20 mouse cellular contexts compared by ENCODE assay signal in the genomic region with DNA sequence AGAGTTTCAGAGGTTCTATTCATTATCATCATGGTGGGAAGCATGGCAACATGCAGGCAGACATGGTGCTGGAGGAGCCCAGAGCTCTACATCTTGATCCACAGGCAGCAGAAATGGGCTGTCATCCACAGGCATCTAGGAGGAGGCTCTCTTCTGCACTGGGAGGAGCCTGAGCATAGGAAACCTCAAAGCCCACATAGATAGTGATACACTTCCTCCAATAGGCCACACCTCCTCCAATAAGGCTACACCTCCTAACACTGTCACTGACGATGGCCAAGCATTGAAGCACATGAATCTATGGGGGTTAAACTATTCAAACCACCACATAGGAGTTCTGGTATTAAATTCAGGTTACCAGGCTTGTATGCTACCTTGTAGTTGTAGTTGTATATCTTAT. TPM values are rescaled to one million over a fixed set of nuclear protein-coding genes. Genes with fewer than 3 reads are reported as not detected.
DNase-seq lines count a peak whose midpoint lies in the region; ATAC-seq lines count a peak whose summit lies in the region.
"Had no signal": no experiment of that assay in that cellular context is flagged by ENCODE, and none has a peak within 500 bp of the region (broad histone marks: within the 10 kb centered on the region; RNA-seq: fewer than 3 reads in every experiment).

No protein-coding gene starts in this region.

- no peaks in the 10 kb centered on the region for H3K36me3 ChIP-seq in liver, embryonic 11.5 days (ENCODE audit: control insufficient read depth, insufficient read depth, low read length)
- no peaks in the 10 kb centered on the region for H3K36me3 ChIP-seq in megakaryocyte, embryonic 14.5 days (replicated peaks; ENCODE audit: low read length)
- H3K36me3 ChIP-seq in midbrain, embryonic 10.5 days = no peaks in the 10 kb centered on the region
- H3K36me3 ChIP-seq: embryonic facial prominence, embryonic 13.5 days; forebrain, embryonic 15.5 days; heart, embryonic 10.5 days; hindbrain, embryonic 12.5 days; limb, embryonic 13.5 days had no signal

- H3K9ac ChIP-seq in liver, embryonic 11.5 days (ENCODE audit: low read depth, low read length) = no peak overlapping the region
- H3K9ac ChIP-seq: embryonic facial prominence, embryonic 13.5 days; forebrain, embryonic 15.5 days; hindbrain, embryonic 12.5 days; limb, embryonic 13.5 days had no signal

- no peaks in the 10 kb centered on the region for H3K4me1 ChIP-seq in liver, embryonic 11.5 days (replicated peaks; ENCODE audit: control insufficient read depth, insufficient read depth, low read length)
- peaks cover 18% of the 10 kb centered on the region for H3K4me1 ChIP-seq in megakaryocyte, embryonic 14.5 days
- peaks cover 6% of the 10 kb centered on the region; the same call in 1 of the 2 replicates for H3K4me1 ChIP-seq in midbrain, embryonic 10.5 days
- H3K4me1 ChIP-seq: embryonic facial prominence, embryonic 13.5 days; forebrain, embryonic 15.5 days; heart, embryonic 10.5 days; hindbrain, embryonic 12.5 days; limb, embryonic 13.5 days had no signal

- WGBS in liver, embryonic 11.5 days = 33% methylated on average over 1 of the region's 1 CpGs
- 68% methylated on average over 1 of the region's 1 CpGs for WGBS in midbrain, embryonic 10.5 days

- no peak overlapping the region for H3K27ac ChIP-seq in liver, embryonic 11.5 days (ENCODE audit: low read depth, low read length)
- H3K27ac ChIP-seq in midbrain, embryonic 10.5 days (replicated peaks) = no peak overlapping the region
- H3K27ac ChIP-seq: embryonic facial prominence, embryonic 13.5 days; forebrain, embryonic 15.5 days; heart, embryonic 10.5 days; hindbrain, embryonic 12.5 days; limb, embryonic 13.5 days had no signal

- H3K4me2 ChIP-seq in liver, embryonic 11.5 days = no peak overlapping the region
- H3K4me2 ChIP-seq: embryonic facial prominence, embryonic 13.5 days; forebrain, embryonic 15.5 days; hindbrain, embryonic 12.5 days; limb, embryonic 13.5 days; midbrain, embryonic 11.5 days had no signal

- no peak for DNase-seq in liver, embryonic 11.5 days (ENCODE audit: low spot score)
- no peak for DNase-seq in liver
- peak; percentile 38 for DNase-seq in R1 (ENCODE audit: low read depth, low spot score)
- no peak for DNase-seq in urinary bladder, adult 18-20 months (ENCODE audit: low spot score in 2 of 2)
- DNase-seq in midbrain, embryonic 10.5 days (ENCODE audit: low spot score) = no peak
- DNase-seq in kidney, adult 8-10 months = no peak
- DNase-seq: cerebellum, adult 8-10 months; gastrocnemius, postnatal 36 days; heart, postnatal 10 days; lung, postnatal 10 days; right cerebral cortex, postnatal 4 days; thymus, postnatal 14 days had no signal

- no peaks in the 10 kb centered on the region for H3K27me3 ChIP-seq in liver, embryonic 11.5 days (replicated peaks; ENCODE audit: control insufficient read depth, insufficient read depth, low read length)
- peaks cover 18% of the 10 kb centered on the region for H3K27me3 ChIP-seq in megakaryocyte, embryonic 14.5 days (replicated peaks)
- no peaks in the 10 kb centered on the region for H3K27me3 ChIP-seq in midbrain, embryonic 10.5 days (ENCODE audit: low read depth, poor library complexity, severe bottlenecking)
- H3K27me3 ChIP-seq: embryonic facial prominence, embryonic 13.5 days; forebrain, embryonic 15.5 days; hindbrain, embryonic 12.5 days; limb, embryonic 13.5 days had no signal

- H3K9me3 ChIP-seq in liver, embryonic 11.5 days (ENCODE audit: control insufficient read depth, low read length) = no peaks in the 10 kb centered on the region
- H3K9me3 ChIP-seq in megakaryocyte, embryonic 14.5 days = peaks cover 8% of the 10 kb centered on the region
- 0 out of 2 replicates have a peak, but pooled peaks cover 3% of the 10 kb centered on the region for H3K9me3 ChIP-seq in midbrain, embryonic 10.5 days (replicated peaks)
- H3K9me3 ChIP-seq: embryonic facial prominence, embryonic 13.5 days; forebrain, embryonic 15.5 days; heart, embryonic 10.5 days; hindbrain, embryonic 12.5 days; limb, embryonic 13.5 days had no signal

- no peak overlapping the region for H3K4me3 ChIP-seq in liver, embryonic 11.5 days (ENCODE audit: low read depth, low read length)
- H3K4me3 ChIP-seq in megakaryocyte, embryonic 14.5 days (replicated peaks) = peak overlapping the region; percentile 5
- no peak overlapping the region for H3K4me3 ChIP-seq in midbrain, embryonic 10.5 days
- H3K4me3 ChIP-seq: embryonic facial prominence, embryonic 13.5 days; forebrain, embryonic 15.5 days; heart, embryonic 10.5 days; hindbrain, embryonic 12.5 days; limb, embryonic 13.5 days had no signal

- ATAC-seq in liver, embryonic 11.5 days (replicated peaks; ENCODE audit: low FRiP score) = peak; percentile 58; the same call in 1 of the 2 replicates
- ATAC-seq: forebrain, embryonic 15.5 days; inflammation-experienced regulatory T-cells, adult 6 months had no signal

RNA-seq across cellular contexts. Expression of gene Rab39, which starts 12.3 kb away (rescaled TPM):
- polyA plus RNA-seq in liver, embryonic 11.5 days (2014; fragmentation: Nextera tagmentation; extraction: Ambion mirVana) = 0.60 and 0.92 TPM in 2 replicates
- 0.31 TPM in 1 of 2 replicates, not detected in the other for polyA plus RNA-seq in megakaryocyte, embryonic 14.5 days (2012; ENCODE audit: insufficient read depth, low replicate concordance)
- 4.3 and 5.4 TPM in 2 replicates for polyA plus RNA-seq in midbrain, embryonic 10.5 days (2016; fragmentation: Nextera tagmentation; extraction: Ambion mirVana)
- polyA plus RNA-seq: inflammation-experienced regulatory T-cells, adult 6 months had no signal

RNA-seq across cellular contexts. Expression of gene Cul5, which starts 23.9 kb away (rescaled TPM):
- 28.3 and 29.8 TPM in 2 replicates for polyA plus RNA-seq in liver, embryonic 11.5 days (2014; fragmentation: Nextera tagmentation; extraction: Ambion mirVana)
- 3.2 and 5.8 TPM in 2 replicates for polyA plus RNA-seq in megakaryocyte, embryonic 14.5 days (2012; ENCODE audit: insufficient read depth, low replicate concordance)
- 35.3 and 40.7 TPM in 2 replicates for polyA plus RNA-seq in midbrain, embryonic 10.5 days (2016; fragmentation: Nextera tagmentation; extraction: Ambion mirVana)
